Mouse (Mus musculus): ENCODE results near the gene Magi2.
"Not testable (repeated sequence)": the region's sequence is repeated elsewhere in the genome, so short reads cannot be mapped to it uniquely, and the experiment has no call there.

Gene Magi2

GRCm38 (mm10) chr5:20256933-20257332 is 1030.1 kb downstream of the Magi2 start:
- DNase-seq = no peak

DNA sequence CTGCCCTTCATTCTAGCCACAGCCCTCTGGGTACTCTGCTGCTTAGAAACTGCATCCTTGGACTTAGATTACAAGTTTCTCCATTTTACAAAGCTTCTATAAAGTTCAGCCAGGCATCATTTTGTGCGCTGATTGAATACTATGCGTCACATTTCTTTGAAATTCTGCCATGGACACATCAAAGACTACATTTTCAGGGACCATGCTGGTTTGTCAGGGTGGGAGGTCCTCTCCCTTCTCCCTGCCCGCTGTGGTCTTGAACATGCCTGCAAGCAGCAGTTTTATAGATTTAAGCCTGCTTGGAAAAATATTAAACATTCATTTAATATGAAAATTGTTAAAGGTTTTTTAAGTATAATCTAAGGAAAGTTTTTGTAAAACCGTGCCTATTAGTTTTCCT is 1030.6 kb downstream of the Magi2 start:
- no peak for DNase-seq

- no peak for DNase-seq
Observed at GRCm38 (mm10) chr5:20259719-20260118, 1032.9 kb downstream of the Magi2 start.

DNA sequence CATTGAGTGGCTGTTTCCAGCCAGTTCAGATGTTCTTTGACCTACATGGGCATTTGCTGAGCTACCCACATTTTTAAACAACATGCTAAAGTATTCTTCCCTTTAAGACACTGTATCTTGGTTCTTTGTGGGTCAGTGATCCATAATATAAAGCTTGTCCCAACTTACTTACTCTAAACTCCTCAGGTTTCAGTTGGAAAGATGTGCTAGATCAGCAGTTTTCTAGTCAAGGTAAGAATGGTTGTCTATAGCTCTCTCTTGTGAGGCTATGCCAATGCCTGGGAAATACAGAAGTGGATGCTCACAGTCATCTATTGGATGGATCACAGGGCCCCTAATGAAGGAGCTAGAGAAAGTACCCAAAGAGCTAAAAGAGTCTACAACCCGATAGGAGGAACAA is 1045.8 kb downstream of the Magi2 start:
- not testable (repeated sequence) for DNase-seq

GRCm38 (mm10) chr5:20275632-20276031 is 1048.8 kb downstream of the Magi2 start:
- DNase-seq = no peak

GRCm38 (mm10) chr5:20285080-20285840 is 1058.4 kb downstream of the Magi2 start:
- DNase-seq = no peak

- DNase-seq = no peak
Observed at GRCm38 (mm10) chr5:20294521-20294920, 1067.7 kb downstream of the Magi2 start.

- DNase-seq = no peak
Observed at GRCm38 (mm10) chr5:20299816-20300215, 1073.0 kb downstream of the Magi2 start.

- DNase-seq = no peak
Observed at GRCm38 (mm10) chr5:20303056-20303965, 1076.5 kb downstream of the Magi2 start.

DNA sequence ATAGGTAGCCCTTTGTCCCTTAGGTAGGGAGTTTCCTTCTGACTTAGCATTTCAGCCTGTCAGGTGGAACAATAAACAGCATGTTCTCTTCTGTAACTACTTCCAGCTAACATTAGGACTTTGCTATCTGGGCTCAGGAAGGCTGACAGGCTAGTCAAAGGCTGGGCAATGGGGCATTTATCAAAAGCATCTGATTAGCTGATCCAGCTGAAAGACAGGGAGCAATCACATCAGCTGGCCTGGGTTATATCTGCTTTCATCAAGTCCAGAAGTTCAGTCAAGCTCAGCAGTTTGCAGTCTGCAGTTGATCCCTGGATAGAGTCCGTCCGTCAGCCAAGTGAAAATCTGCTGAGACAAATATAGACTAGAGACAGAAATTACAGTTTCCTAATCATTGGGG is 1094.1 kb downstream of the Magi2 start:
- DNase-seq = no peak

- no peak for DNase-seq
Observed at GRCm38 (mm10) chr5:20325290-20325689, 1098.5 kb downstream of the Magi2 start.

- no peak for DNase-seq
Observed at GRCm38 (mm10) chr5:20328901-20329300, 1102.1 kb downstream of the Magi2 start.

DNA sequence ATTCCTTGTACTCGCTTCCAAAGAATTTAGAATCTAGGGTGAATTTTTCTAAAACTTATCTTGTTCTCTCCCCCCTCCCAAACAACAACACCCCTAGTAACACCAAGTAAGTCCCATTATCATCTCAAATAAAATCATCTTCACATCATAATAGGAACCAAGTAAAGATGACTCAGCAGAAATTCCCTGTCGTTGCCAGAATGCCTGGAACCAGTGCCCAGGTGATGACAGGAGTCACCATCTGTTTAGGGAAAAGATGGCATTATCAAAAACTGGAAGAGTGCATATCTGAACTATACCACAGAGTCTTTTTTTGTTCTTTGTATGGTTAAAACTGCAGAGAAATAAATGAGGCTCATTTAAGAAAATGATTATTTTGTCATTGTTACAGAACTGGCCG is 1103.2 kb downstream of the Magi2 start:
- no peak for DNase-seq

DNA sequence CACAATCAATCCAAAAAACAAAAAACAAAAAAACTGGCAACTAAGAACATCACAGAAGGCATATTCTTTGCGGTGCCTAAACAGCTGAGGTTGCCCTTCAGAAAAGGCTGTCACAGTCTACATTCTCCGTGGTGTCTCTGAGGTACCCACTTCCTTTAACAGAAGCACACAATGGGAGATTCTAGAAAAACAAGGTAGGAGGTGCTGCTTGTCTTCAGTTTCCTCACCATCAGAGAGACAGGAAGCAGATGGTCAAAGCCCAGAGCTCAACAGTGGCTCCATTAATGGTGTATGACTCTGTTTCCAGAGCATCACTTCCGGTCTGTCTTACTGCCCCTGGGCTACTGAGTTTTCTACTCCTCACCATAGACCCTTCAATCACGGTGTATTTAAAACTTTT is 1105.7 kb downstream of the Magi2 start:
- no peak for DNase-seq

DNA sequence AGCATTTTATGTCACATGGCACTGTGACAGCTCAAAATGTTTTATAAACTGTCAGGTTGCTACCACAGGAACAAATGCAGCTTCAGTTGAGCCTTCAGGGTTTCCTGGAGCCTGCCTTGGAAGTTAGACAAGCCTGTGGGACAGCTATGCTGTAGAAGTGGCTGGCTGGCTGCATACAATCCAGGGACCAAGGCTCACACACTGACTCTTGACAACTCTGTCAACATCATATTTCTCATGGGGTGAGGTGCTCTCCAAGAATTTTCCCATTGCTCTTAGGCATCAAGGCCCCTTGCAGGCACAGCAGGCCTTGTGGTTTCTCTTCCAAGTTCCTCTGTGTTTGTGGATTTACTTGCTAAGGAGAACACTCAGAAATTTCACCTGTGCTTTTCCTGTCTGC is 1107.7 kb downstream of the Magi2 start:
- DNase-seq = no peak

- no peak for DNase-seq
Observed at GRCm38 (mm10) chr5:20352941-20353340, 1126.1 kb downstream of the Magi2 start.

- peak; percentile 14 for DNase-seq
Observed at GRCm38 (mm10) chr5:20358437-20358836, 1131.6 kb downstream of the Magi2 start.

DNA sequence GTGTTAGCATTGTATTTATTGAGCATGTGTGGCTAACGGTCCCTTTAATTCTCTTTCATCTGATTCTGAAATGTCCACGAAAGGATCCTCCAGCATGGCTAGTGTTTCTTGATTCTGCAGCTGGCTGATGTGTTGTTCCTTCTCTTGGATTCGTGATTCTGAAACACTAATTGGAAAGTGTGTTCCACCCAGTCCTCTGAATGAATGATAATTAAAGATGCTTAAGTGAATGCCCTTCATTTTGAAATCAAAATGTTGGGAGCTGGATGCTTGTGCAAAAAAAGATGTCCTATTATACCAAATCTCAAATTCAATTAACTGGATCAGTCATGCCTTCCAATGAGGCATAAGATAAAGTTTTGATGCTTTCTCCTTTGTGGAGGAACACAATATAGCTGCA is 1132.2 kb downstream of the Magi2 start:
- DNase-seq = no peak

- no peak for DNase-seq
Observed at GRCm38 (mm10) chr5:20362154-20362553, 1135.3 kb downstream of the Magi2 start.

DNA sequence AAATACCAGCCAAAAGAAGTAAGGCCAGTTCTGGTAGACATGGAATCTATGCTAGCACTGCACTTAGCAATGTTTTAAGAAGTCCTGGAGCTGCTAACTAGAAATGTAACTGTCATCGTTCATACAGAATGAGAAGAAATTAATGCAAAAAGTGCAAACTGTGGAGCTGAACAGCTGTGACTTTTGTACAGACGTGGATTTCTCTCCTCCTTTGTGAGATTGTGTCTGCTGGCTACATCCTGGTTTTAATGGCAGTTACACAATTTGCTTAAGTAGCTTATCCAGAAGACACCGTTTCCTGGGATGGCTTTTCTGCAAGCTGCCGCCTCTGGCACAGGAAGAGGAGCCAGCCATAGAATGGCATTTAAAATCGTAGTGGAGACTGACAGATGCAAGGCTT is 1136.4 kb downstream of the Magi2 start:
- peak; percentile 41 for DNase-seq

GRCm38 (mm10) chr5:20373586-20373985 is 1146.8 kb downstream of the Magi2 start:
- DNase-seq = no peak

- DNase-seq = no peak
Observed at GRCm38 (mm10) chr5:20378071-20378800, 1151.4 kb downstream of the Magi2 start.

DNA sequence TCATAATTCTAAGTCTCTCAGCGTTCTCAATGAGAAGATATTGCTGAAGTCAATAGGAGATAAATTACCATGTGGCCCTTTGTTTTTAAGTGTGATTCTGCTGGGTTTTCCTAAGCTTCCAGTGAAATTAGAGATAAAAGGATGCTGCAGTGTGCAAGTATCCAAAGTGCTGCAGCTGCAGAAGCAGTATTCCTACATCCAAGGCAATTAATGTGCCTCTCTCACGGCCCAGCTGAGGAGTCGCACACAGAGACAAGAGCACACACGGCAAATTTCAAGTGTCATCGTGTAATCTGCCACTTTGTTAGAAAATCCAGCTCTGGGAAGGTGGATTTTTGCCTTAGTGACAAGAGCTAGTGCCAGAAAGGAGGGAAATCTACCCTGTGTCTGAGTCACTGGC is 1177.7 kb downstream of the Magi2 start:
- DNase-seq = no peak
